Mouse (Mus musculus) left cerebral cortex, adult 9 months (tissue): ENCODE results near the gene Klhl25.
"Not testable (repeated sequence)": the region's sequence is repeated elsewhere in the genome, so short reads cannot be mapped to it uniquely, and the experiment has no call there.

Experiments
- DNase-seq, 2 experiments: peaks; one replicate each; pipeline ENCODE4 v3.0.0; 2022; ENCODE audit warnings: low spot score in 2 of 2

Gene Klhl25

GRCm38 (mm10) chr7:75873216-75873615 is 25.1 kb downstream of the Klhl25 start:
- no peak for DNase-seq

- DNase-seq: no peak
These were observed 25.6 kb downstream of the Klhl25 start for GRCm38 (mm10) chr7:75873746-75874145.

GRCm38 (mm10) chr7:75879436-75879835 is 31.3 kb downstream of the Klhl25 start:
- not testable (repeated sequence) for DNase-seq

GRCm38 (mm10) chr7:75880236-75880635 is 32.1 kb downstream of the Klhl25 start:
- DNase-seq: no peak

GRCm38 (mm10) chr7:75880650-75881049 is 32.5 kb downstream of the Klhl25 start:
- DNase-seq: peak; percentile 11 to 84

GRCm38 (mm10) chr7:75881376-75881775 is 33.3 kb downstream of the Klhl25 start:
- DNase-seq: no peak

GRCm38 (mm10) chr7:75881791-75882190 is 33.7 kb downstream of the Klhl25 start:
- DNase-seq: no peak

- no peak for DNase-seq
These were observed 43.4 kb downstream of the Klhl25 start for GRCm38 (mm10) chr7:75891466-75891865.

- DNase-seq: no peak
These were observed 44.6 kb downstream of the Klhl25 start for GRCm38 (mm10) chr7:75892737-75893136.

- DNase-seq: no peak
These were observed 45.6 kb downstream of the Klhl25 start for GRCm38 (mm10) chr7:75893709-75894108.

GRCm38 (mm10) chr7:75897041-75897440 is 48.9 kb downstream of the Klhl25 start:
- DNase-seq: no peak

- DNase-seq: no peak
These were observed 51.0 kb downstream of the Klhl25 start for GRCm38 (mm10) chr7:75899102-75899501.

GRCm38 (mm10) chr7:75899517-75899916 is 51.4 kb downstream of the Klhl25 start:
- DNase-seq: no peak

GRCm38 (mm10) chr7:75899954-75900353 is 51.8 kb downstream of the Klhl25 start:
- no peak for DNase-seq

GRCm38 (mm10) chr7:75905145-75905544 is 57.0 kb downstream of the Klhl25 start:
- no peak for DNase-seq

GRCm38 (mm10) chr7:75910035-75910651 is 62.0 kb downstream of the Klhl25 start:
- DNase-seq: peak in 1 of 2 experiments; percentile 65

GRCm38 (mm10) chr7:75910652-75911035 is 62.5 kb downstream of the Klhl25 start:
- no peak for DNase-seq

GRCm38 (mm10) chr7:75913952-75914351 is 65.8 kb downstream of the Klhl25 start:
- peak in 1 of 2 experiments; percentile 77 for DNase-seq

GRCm38 (mm10) chr7:75915550-75915949 is 67.4 kb downstream of the Klhl25 start:
- not testable (repeated sequence) for DNase-seq

- DNase-seq: no peak
These were observed 69.6 kb downstream of the Klhl25 start for GRCm38 (mm10) chr7:75917662-75918061.

GRCm38 (mm10) chr7:75919745-75920144 is 71.6 kb downstream of the Klhl25 start:
- DNase-seq: not testable (repeated sequence)
